Mouse (Mus musculus) retina, embryonic 14.5 days (tissue): ENCODE measurements around the gene Galnt6.

Source experiments
- DNase-seq: peaks from one replicate; pipeline ENCODE4 v3.0.0-alpha.2; 2015; ENCODE audit warnings: low spot score

Gene Galnt6

DNA sequence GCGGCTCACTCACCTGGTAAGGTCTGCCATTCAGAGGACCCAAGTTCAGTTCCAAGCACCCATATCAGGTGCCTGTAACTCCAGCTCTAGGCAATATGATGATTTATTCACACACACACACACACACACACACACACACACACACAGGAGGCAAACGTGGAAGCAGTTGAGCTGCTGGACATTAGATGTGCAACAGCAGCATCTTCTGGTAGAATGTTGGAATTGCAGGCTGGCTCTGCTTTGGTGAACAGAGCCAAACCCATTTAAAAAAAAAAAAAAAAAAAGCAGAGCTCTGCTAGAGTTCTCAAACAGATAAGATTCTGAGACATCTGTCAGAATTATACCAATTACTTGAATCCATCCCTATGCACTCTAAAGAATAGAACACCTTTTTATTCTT is 46.1 kb downstream of the Galnt6 start:
- peak; percentile 90 for DNase-seq

DNA sequence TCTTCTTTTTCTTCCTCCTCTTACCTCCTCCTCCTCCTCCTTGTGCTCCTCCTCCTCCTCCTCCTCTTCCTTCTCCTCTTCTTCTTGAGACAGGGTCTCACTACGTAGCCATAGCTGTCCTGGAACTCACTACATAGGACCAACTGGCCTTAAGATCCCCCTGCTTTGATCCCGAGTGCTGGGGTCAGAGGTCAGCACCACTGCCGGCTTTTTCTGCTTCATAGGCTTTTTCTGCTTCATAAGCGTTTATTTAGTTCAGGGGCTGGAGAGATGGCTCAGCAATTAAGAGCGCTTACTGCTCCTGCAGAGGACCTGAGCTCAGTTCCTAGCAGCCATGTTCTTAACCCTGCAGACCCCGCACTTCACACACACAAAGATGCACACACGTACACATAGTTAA is 47.4 kb downstream of the Galnt6 start:
- DNase-seq, result peak; percentile 49

DNA sequence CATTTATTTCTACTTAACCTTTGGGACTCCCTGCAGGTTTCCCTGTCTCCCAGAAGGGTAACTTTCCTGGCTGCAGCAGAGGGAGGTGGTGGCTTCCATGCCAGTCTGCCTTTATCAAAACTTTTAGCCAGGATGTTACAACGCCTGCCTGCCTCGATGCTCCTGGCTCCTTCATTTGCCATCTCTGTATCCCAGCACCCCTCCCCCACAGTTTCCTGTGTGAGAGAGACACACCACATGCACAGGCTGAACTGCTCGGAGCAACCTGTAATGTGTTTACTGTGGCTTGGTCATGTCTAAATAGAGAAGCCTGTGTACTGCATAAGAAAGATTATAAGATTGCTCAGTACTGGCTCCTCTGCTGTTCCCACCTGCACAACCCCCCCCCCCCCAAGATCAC is 48.8 kb downstream of the Galnt6 start:
- no peak for DNase-seq

DNA sequence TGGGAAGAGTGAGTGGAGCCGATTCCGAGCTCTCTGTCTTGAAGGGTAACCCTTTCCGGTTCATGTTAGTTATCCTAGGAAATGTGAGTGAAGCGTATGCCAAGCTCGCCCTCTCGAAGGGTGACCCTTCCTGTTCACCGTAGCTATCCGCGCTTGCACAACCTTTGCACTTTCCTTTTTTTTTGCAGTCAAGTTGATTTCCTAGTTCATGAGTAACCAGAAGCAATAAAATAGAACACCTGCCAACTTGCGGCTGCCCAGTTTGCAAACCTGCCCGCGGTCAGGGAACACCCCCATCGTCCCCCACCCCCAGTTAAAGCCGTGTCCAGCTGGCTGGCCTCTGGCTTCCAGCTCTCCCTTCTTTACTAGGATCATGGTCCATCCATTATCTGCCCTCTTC is 50.2 kb downstream of the Galnt6 start:
- DNase-seq, result no peak

DNA sequence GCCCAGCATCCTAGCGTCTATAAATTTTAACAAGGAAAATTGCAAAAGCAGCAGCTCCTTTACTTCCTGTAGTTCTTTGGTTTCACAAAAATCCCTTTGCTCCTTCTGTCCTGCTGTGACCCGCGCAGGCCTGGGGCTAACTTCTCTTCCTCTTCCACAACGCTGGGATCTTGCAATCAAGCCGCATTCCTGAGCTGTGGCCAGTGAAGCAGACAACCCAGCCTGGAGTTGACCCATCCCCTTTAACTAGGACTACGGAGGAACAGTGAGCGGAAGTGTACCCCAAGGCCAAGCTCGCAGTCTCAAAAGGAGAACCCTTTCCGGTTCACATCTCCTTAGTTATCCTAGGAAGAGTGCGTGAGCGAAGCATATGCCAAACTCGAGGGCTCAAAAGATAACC is 50.6 kb downstream of the Galnt6 start:
- DNase-seq, result no peak

DNA sequence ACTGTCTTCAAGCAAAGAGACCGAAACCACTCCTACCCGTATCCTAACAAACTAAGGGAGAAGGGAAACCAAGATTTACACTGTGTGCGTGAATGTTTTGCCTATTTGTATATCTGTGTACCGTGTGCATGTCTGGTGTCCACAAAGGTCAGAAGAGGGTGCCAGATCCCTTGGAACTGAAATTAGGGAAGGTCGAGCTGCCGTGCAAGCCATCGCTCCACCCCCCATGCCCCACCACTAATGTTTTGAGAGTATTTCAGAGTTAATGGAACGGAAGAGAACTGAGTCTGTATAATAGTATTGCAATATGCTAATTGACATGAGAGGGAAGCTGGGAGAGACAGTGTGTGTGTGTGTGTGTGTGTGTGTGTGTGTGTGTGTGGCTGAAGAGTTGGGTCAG is 51.5 kb downstream of the Galnt6 start:
- no peak for DNase-seq

DNA sequence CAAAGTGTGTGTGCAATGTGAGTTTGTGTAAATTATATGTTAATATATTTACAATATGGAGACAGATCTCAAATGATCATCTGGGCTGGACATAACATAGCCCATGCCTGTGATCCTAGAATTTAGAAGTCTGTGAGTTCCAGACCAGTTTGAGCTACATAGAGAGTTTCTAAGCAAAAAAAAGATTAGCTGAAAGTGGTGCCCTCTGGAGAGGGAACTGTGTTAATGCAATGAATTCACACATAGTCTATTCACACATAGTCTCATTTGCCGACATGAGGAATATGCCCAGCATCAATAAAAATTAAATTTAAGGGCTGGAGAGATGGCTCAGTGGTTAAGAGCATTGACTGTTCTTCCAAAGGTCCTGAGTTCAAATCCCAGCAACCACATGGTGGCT is 52.7 kb downstream of the Galnt6 start:
- no peak for DNase-seq

DNA sequence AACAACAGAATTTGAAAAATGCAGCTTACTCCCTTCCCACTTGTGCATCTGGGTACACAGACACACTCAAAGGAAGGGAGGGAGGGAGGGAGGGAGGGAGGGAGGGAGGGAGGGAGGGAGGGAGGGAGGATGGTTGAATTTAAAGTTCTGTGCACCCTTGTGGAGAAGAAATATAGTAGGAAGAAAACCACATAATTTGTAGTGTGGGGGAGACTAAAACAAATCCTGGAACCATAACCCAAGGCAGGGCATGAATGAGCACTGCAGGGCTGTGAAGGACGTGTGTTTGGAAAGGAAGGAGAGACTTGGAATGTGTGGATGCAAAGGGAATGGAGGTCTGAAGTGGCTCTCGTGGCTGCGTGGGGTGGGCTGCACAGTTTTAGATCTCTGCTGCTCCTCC is 53.7 kb downstream of the Galnt6 start:
- DNase-seq, result no peak

DNA sequence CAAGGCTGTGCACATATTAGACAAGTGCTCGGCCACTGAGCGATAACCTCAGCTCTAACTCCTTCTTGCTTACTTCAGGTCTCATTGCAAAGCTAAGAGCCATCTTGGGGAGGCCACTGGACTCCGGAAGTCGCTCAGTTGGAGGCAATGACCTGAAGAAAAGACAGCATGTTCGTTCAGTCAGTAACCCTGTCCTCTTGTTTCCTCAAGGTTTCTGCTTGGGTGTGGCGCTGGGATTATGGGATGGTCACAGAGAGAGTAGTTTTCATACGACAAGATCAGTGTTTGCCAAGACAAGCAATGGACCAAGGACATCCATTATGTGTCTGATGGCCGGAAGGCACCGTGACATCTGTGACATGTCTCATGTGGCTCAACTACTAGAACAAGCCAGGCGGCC is 54.6 kb downstream of the Galnt6 start:
- DNase-seq, result no peak

DNA sequence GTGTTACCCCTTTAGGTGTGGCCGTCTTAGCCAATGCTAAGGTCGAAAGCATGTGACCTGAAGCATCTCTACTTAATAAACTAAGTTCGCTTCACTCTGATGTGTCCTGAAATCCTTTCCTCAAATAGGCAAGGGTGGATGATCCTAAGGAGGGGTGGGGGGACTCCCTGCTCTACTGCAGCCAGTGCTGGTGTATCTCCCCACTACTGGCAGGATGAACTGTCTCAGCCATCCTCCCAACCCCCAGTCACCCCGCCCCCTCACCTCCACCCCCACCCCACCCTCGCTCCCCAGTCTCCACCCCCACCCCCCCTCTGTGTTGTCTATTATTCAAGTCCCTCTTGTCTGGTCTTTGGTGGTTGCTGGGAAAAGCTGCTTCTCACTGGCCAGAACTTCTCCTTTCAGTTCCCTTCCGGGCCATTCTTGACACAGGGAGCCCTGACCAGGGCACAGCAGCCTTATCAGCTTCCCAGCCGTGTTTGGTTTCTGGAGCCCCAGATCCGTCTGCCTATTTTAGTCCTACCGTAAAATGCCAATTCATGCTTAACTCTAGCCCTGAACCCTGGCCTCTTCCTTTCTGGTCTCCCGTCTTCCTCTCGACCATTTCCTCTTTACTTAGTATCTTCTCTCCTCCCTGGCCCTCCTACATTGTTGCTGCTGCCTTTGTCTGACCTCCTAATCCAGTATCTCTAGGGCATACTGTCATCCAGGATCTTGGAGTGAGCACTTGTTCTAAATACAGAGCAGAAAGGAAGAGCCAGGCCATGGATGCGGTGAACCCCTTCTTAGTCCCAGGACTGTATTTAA is 55.4 kb downstream of the Galnt6 start:
- no peak for DNase-seq

DNA sequence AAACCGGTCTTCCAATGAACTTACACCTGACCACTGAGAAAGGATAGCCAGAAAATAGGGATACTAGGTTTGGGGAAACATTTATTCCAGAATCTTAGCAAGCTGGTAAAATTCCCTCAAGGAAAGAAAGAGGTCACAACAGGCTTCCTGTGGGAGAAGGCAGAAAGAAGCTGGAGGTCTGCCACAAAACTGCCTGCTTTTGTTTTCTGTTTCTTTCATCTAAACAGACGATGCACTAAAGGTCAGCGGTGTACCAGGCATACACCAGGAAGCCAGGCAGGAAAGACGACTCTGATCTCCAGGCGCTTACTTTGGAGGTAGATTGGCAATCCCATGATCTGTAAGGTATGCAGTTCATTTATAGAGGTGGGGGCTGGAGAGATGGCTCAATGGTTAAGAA is 58.3 kb downstream of the Galnt6 start:
- no peak for DNase-seq

DNA sequence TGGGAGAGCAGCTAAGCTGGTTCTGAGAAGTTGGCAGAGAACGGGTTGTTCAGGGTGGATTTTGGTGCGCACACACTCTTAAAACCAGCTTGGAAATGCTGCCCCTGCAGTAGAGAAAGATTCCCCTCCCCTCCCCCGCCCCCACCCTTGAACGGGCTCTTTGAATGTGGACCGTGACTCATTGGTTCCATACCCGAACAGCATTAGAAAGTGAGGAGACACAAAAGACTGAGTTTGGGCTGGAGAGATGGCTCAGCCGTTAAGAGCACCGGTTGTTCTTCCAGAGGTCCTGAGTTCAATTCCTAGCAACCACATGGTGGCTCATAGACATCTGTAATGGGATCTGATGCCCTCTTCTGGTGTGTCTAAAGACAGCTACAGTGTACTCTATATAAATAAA is 59.2 kb downstream of the Galnt6 start:
- no peak for DNase-seq

DNA sequence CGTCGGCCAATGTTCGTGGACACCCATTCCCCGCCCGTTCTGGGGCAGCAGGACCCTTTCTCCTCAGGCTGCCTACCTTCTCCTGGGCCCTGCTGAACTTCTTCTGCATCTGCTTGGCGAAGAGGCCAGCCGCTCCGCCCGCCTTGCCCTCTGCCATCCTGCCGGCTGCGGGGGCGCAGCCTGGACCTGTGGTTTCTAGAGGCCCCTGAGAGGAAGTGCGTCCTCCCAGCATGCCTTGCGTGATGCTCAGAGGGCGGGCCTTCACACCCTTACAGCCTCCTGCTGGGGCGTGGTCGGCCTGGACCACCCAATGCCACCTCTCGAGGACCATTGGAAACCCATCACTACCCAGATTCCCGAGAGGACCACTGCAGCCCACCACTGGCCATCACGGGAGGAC is 59.8 kb downstream of the Galnt6 start, which contains the start of gene Bin2:
Gene Bin2, minus strand, starts transcription at position 217 of the 400 bp plus-strand sequence.
- DNase-seq, result no peak

DNA sequence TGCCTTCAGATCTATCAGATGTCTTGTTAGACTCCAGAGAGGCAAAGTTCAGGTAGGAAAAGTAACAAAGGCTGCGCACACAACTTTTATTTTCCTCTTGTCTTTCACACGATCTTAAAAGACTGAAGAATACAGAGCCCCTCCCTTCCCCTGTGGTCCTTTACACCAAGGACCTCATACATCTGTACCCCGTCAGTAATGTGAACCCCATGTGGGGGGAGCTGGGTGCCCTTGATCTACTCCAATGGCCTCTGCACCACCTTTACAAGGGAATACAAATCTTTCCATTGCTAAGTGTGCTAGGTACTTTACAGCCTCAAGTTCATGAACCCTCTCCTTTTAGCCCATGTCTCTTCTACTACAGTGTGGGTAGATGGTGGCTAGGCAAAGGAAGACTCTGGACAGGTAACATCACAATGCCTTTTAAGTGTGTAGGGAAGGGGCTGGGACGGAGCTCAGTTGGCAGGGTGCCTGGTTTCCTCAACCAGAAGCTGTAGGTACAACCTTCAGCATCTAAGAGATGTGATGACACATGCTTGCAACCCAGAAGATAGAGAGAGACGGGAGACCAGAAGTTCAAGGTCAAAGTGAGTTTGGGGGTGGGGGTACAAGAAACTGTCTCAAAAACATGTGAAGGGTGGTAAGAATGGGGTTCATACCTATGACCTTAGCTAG is 61.2 kb downstream of the Galnt6 start:
- no peak for DNase-seq

DNA sequence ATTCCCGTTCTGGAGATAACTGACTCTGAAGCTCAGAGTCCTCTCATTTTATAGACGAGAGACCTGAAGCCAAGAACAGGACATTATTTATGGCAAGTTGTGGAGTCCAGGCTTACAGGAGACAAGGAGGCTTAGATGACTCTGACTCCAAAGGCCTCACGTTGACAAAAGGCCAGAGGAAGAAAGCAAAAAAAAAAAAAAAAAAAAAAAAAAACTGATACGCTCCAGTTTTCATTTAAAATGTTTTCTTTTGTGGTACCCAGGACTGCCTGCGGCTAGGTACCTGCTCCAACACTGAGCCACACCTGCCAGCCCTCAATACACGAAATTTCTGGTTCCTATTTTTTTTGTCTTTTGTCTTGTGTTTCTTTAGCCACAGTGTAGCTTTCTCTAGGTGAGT is 61.8 kb downstream of the Galnt6 start:
- DNase-seq, result no peak

DNA sequence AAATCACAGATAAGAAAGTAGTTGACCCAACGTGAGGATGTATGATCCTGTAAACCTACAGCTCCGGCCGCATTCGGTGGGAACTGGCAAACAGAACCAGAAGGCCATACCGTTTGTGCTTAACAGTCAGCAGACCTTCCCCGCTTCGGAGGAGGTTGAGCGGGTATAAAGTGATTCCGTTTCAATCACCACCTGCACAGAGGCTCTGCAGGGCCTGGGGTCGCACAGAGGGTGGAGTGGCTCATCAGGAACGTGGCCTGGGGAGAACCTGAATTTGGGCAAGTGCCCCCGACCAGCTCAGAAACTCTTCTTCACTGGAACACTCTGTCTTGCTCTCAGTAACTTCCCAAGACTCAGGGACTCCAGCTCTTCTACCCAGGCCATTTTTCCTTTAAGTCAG is 62.3 kb downstream of the Galnt6 start:
- no peak for DNase-seq

DNA sequence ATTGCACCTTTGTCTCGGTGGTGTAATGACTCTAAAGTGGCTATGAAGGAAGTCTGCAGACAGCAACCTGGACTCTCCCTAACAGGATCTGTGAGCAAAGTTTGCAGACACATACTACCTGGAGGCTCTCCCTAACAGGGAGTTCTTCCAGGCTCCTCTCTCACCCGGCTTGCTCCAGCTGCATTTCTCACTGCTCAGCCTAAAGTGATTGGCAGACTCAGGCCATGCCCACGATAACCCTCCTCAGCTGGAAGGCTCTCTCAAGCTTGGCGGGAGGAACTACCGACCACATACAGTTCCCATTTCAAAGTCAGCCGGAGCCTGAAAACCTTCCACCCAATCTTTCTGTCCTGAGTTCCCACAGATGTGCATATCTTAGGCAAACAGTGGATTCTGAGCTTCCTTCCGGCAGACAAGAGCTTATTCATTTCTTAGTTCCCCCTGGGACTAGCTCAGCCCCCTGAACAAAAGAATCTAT is 62.9 kb downstream of the Galnt6 start:
- no peak for DNase-seq

DNA sequence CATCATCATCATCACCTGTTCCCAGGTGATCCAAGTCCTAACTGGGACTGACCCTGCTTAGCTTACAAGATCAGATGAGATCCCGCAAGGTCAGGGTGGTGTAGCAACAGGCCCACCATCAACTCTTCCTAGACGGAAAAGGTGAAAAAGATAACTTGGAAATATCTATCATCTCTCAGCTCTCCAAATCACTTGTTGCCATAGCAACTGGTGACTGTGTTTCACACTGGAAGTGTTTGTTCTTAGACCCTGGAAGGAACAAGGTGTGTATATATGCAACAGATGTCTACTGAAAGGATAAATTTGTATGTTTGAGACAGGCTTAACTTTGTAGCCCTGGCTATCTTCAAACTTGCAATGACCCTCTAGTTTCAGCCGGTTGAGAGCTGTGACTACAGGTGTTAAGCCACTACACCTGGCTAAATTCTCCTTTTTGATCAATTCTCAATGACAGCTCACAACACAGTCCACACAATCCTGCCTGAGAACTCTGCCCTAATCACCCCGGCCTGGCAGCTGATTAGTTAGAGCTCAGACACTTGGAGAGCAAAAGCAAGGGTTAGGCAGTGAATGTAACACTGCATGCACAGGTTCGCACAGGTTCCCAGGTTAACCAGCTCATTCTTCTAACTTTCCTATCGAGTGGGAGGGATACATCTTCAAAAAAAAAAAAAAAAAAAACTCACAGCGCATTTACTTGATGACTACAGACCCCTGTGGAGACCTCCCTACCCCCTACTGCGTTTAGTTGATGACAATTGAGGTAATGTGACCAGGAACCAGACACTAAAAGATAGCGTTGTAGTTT is 63.6 kb downstream of the Galnt6 start:
- no peak for DNase-seq

DNA sequence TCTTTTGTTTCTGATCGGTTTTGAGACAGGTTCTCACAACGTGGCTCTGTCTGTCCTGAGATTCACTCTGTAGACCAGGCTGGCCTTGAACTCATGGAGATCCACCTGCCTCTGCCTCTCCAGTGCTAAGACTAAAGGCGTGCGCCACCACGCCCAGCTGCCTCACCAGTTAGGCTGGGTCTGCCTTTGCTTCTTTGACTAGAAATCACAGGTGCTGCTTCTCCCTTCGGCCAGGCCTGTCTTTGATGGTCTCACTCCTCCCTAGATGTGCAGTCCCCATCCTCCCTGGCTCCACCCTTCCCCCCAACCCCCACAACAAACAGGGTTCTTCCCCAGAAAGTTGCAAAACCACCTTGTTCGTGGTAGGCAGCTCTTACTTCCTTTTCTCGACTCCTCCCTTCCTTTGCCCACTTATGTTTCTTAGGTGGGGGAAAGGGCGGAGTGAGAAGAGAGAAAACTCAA is 64.3 kb downstream of the Galnt6 start:
- DNase-seq, result no peak

DNA sequence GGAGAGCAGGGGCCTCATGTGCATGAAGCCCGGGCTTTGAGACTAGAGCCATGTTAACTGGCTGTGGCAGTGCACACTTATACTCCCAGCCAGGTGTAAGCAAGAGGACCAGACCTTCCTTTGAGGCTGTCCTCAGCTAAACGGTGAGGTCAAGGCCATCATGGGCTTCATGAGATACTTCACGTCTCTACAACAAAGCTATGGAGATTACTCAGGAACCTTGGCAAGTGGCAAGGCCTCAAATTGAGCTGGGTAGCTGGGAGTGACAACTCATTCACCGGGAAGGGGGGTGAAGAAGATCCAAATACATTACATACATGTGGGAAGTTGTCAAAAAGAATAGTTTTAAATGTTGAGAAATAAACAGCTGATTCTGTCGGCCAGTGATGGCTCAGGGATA is 68.4 kb downstream of the Galnt6 start:
- no peak for DNase-seq

DNA sequence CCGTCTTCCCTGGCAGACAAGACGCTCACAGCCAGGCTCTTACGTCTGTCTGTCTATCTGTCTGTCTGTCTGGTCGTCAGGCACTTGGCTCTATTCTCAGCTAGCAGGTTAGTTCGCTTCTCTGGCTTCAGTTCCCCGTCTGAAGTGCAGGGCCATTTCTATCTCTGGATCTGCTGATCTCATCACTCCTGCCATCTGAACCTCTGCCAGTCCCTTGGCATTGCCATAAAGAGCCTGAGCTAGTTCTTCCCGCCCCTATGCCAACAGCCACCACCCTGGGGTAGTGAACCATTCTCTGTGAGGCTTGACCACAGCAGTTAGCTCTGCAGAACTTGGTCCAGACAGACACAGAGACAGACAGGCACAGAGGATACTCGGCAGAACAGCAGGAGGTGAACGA is 68.9 kb downstream of the Galnt6 start:
- DNase-seq, result no peak

DNA sequence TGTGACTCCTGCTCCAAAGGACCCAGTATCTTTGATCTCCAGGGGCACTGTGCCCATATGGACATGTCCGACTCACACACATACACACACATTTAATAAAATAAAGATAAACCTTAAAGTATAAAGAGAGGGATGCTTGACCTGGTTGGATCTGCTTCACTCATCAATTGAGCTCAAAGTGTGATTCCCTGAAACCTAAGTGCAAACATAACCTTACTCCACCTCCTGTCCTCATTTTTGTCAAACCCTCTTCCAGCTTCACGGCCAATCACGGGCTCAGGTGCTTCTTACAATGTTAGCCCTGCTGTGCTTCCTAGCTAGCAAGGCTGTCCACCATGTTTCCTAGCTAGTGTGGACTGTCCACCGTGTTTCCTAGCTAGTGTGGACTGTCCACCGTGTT is 74.0 kb downstream of the Galnt6 start:
- DNase-seq, result no peak

DNA sequence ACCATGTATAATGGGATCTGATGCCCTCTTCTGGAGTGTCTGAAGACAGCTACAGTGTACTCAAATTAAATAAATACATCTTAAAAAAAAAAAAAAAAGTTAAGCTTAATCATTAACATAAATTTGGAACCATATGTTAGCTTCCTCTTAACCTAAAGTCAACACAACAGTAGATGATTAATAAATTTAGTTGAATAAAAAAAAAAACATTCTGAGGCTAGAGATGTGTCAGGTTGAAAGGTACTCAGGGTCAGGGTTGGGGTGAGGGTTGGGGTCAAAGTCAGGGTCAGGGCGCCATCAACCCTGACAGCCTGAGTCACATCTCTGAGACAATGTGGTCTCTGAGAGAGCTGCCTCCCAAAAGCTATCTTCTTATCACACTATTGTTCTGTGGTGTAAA is 74.9 kb downstream of the Galnt6 start:
- DNase-seq, result no peak
